Mouse (Mus musculus) lung, postnatal 4 days (tissue): ENCODE measurements around the gene Cog4.
"Not testable (repeated sequence)": the region's sequence is repeated elsewhere in the genome, so short reads cannot be mapped to it uniquely, and the experiment has no call there.

Experiments
- DNase-seq, 2 experiments: peaks; one replicate each; pipeline ENCODE4 v3.0.0; 2021

The Cog4 gene

GRCm38 (mm10) chr8:110928435-110928834, 82.0 kb downstream of the Cog4 start:
- no peak for DNase-seq

GRCm38 (mm10) chr8:110929066-110929465, 82.7 kb downstream of the Cog4 start:
- no peak for DNase-seq

GRCm38 (mm10) chr8:110929672-110930071, 83.3 kb downstream of the Cog4 start:
- DNase-seq = not testable (repeated sequence)

- DNase-seq = peak; percentile 78 to 89
These were observed 85.0 kb downstream of the Cog4 start for GRCm38 (mm10) chr8:110931176-110931939.
